Mouse (Mus musculus): Measurements from ENCODE around the gene Vps53. TPM values are rescaled to one million over a fixed set of nuclear protein-coding genes. Genes with fewer than 3 reads are reported as not detected.
A peak's percentile ranks its signal among the peaks of the same experiment; 100 is the strongest.

The Vps53 gene
- total RNA-seq, 2 experiments from 2014 or later, result 9.4 to 13.0 TPM

DNA sequence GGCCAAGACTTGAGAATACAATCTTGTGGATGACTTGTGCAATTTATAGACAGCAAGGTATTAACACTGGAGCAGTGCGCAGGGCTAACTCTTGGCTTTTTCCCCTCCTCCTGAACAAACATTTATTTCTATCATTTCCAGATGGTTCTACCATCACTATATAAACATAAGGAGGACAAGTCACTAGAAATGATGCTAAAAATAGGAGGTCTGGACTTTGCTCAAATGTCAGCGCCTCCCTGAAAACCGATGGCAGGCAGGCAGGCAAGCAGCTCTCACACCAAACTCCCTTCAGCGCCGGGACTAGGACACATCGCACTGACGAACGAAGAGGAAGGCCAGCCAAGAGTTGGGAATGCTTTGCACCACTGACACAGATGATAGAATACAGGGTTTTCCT is 54.1 kb downstream of the Vps53 start:
- ATAC-seq (replicated peaks; ENCODE audit: low FRiP score, poor library complexity, severe bottlenecking), result no peak

DNA sequence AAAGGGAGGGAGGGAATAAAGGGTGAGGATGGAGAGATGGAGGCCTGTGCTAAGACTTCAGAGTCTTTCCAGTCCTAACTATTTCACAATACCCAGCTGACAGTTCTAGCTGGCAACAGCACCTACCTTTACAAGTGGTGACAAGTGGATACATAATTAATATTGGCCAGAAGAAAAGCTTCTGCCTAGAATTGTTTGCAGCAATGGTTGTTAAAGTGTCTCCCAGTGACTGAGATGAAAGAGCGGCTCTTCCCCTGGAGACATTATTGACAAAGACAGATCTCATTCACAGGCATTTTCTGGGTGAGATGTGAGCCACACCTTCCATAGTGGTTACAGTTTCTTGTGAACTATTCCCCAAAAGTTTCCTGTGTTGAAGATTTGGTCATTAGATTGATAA is 55.9 kb downstream of the Vps53 start:
- no peak for ATAC-seq (replicated peaks; ENCODE audit: low FRiP score, poor library complexity, severe bottlenecking)

GRCm38 (mm10) chr11:76122571-76122970 is 56.9 kb downstream of the Vps53 start:
- ATAC-seq (replicated peaks; ENCODE audit: low FRiP score, poor library complexity, severe bottlenecking), result no peak

DNA sequence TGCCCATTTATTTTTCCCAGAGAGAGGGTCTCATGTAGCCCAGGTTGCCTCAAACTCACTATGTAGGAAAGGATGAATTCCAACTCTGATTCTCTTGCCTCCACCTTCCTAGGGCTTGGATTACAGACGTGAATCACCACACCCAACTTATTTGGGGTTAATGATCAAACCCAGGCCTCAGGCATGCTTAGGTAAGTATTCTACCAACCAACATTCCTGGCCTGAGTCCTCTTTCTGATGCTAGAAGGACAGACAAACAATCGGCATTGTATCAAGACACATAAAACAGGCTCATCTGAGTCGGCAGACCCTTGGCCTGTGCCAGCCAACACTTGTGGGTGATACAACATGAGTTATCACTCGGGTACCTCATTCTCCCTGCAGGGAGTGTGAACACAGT is 58.4 kb downstream of the Vps53 start:
- ATAC-seq (replicated peaks; ENCODE audit: low FRiP score, poor library complexity, severe bottlenecking), result no peak

DNA sequence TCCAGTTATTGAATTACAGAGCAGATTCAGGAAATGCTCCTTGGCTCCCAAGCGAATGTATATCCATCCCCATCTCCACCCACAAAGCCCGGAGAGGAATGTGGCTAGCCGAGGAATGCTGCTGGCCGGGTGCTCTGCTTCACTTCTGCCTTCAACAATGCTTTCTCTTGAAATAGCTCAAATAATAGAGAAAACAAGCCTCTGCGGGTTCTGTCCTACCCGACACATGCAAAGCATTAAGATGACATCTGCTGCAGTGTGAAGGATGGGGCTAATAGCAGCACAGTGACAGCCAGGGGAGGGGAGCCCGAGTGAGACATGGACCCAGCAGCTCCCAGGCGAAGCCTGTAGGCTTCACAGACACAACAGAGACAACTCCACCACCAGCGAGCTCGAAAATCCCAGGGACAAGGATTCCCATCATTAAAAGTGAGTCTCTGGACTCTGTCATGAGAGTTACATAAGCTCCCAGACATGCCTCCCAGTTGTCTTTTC is 59.0 kb downstream of the Vps53 start:
- no peak for ATAC-seq (replicated peaks; ENCODE audit: low FRiP score, poor library complexity, severe bottlenecking)

DNA sequence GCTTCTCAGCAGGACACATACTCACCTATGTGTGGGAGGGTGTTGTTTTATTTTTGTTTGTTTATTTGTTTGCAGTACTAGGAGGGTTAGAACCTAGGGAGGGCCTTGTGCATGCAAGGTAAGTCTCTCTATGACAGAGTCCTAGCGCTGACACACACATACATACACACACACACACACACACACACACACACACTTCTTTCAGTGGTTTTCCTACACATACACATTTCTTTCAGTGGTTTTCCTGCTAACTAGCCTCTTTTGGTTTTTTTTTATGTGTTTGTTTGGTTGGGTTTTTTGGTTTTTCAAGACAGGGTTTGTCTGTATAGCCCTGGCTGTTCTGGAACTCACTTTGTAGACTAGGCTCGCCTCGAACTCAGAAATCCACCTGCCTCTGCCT is 69.0 kb downstream of the Vps53 start:
- no peak for ATAC-seq (replicated peaks; ENCODE audit: low FRiP score, poor library complexity, severe bottlenecking)

DNA sequence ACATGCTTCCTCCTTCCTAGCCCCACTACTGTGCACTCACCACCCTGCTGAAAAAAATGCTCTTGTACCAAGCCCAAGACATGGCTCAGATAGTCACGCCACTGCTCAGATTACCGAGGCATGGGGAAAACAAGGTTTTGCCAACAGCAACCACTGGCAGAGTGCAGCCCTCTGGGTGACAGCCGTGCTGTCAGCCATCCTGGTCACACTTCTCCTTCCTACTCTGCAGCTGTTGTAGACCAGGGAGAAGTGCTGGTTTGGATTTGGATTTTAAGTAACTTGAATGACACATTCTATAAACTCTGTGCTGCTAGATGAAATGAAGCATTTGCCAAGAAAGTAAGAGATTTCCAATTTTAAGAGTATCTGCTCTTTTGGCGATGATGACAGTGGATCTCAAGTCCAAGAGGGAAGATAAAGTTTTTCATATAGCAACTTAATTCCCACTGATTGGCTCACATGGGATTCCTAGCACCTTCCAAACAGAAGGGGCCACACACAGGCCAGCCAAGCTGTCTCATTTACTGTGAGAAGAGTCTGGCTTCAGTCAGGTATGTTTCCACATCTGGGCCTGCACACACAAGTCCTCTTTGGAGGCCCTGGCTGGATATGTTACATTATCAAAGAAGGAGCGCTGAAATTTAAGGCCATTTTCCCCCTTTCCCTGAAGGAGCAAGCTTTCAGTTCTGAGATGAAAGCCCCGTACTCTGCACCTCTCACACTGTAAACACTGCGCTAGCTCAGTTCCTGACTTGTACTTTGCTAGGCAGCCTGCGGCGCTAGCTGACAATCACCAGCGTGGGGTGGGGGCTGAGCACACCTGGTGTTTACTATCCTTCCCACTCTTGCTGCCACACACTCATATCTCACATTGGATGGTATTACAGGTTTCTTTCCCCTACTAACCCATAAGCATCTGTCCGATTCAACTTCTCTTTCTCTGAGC is 72.6 kb downstream of the Vps53 start:
- no peak for ATAC-seq (replicated peaks; ENCODE audit: low FRiP score, poor library complexity, severe bottlenecking)

DNA sequence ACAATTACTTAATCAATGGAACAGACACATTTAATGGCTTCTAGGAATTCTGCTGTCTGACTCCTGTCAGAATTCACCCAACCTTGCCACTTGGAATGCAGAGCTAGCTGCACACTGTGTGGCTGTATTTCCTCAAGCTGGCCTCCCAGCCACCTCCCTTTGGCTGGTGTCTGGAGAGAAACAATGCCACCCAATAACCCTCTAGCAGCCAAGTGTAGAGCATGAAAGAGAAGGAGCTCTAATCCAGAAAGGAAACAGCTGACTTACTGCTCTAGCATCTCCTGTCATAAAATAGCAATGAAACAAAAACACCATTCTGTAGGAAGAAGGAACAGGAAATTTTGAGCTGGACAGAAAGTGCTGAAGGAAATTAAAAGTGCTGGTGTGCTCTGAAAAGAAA is 78.3 kb downstream of the Vps53 start:
- no peak for ATAC-seq (replicated peaks; ENCODE audit: low FRiP score, poor library complexity, severe bottlenecking)

DNA sequence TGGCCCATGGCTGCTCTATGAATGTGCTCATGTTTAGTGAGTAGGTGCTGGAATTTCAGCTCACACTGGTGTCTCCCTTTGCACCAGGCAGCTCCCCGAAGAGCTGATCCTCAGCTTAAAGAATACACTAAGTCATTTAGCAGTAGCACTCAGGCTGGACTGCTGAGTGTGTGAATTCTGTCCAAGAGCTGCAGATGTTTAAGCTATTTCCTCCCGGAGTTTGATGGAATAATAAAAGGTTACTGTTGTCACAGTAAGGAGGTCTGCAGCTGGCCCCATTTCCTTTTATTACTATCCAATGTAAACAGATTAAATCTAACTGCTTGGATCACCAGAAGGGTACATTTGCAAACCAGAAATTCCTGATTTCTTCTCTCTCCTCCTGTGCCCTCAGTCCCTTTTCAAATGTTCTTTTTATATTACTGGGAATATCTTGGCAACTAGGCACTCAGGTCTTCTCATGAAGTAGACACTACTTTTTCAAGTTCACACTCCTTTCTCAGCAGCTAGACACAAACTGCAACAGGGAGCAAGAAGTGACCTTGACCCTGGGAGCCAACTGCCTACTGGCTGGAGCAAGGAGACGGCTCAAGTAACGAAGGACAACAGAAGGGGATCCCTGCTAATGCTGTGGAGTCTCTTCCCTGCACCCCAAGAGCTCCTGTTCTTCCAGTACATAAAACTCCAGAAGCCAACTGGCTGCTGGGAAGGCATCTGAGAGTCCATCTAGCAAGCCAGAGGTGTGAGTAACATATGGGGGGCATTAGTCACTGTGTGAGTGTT is 80.1 kb downstream of the Vps53 start:
- no peak for ATAC-seq (replicated peaks; ENCODE audit: low FRiP score, poor library complexity, severe bottlenecking)

DNA sequence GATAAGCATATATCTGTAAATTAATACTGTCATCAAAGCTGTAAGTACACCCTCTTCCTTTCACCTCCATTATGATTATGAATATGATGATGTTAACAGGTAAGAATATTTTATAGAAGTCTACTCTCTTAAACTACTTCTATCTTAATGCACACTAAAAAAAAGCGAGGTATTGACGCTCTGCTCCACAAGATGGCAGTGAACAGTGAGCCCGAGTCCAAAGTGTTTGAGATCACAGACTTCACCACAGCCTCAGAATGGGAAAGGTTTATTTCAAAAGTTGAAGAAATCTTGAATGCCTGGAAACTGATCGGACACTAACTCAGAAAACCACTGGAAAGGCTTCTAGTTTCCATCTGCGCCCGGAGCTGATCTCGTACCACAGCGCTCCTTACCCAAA is 85.8 kb downstream of the Vps53 start:
- no peak for ATAC-seq (replicated peaks; ENCODE audit: low FRiP score, poor library complexity, severe bottlenecking)

GRCm38 (mm10) chr11:76089776-76090175 is 89.7 kb downstream of the Vps53 start:
- no peak for ATAC-seq (replicated peaks; ENCODE audit: low FRiP score, poor library complexity, severe bottlenecking)

DNA sequence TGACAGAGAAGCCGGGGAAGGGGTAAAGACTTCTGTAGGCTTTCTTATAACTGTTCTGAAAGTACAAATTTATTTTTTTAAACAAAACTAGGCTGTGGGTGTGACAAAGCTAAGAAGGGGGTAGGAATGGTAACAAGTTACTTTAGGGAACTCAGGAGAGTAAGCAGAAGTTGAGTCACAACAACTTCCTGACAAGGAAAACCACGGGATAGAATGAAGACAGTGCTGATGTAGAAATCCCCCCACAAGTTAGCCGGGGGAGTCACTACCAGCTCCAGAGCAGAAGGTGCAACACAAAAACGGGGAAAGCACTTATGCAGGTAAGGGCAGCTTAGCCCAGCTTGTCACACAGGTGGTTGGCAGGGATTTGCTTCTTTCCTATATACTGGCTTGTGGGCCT is 90.9 kb downstream of the Vps53 start:
- no peak for ATAC-seq (replicated peaks; ENCODE audit: low FRiP score, poor library complexity, severe bottlenecking)

DNA sequence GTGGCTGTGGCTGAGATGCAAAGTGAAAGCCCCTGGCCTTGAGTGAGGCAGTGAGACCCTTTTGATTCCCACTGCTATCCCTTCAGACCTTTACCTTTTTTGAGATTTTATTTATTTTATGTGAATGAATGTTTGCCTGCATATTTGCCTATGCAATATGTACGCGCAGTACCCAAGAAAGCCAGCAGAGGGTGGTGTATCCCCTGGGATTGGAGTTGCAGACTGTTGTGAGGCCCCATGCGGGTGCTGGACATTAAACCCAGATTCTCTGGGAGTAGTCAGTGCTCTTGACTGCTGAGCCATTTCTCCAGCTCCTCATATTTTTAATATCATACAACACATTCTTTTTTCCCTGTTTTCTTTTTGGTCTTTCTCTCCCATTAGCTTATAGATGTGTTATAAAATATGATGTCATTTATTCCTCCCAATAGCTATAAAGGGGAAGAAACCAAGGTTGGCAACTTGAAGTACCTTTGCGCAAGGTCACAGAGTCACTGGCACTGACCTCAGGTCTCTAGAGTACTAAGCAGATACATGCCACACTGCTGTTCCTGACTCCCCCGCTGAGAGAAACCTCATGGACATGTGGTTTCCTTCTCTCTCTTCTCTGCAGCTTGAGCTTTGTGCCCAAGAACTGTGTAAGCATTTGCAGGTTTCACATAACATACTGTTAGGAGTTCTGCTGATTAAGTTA is 93.4 kb downstream of the Vps53 start:
- ATAC-seq (replicated peaks; ENCODE audit: low FRiP score, poor library complexity, severe bottlenecking), result peak; percentile 67

- no peak for ATAC-seq (replicated peaks; ENCODE audit: low FRiP score, poor library complexity, severe bottlenecking)
These were observed 94.5 kb downstream of the Vps53 start for GRCm38 (mm10) chr11:76084943-76085342.

DNA sequence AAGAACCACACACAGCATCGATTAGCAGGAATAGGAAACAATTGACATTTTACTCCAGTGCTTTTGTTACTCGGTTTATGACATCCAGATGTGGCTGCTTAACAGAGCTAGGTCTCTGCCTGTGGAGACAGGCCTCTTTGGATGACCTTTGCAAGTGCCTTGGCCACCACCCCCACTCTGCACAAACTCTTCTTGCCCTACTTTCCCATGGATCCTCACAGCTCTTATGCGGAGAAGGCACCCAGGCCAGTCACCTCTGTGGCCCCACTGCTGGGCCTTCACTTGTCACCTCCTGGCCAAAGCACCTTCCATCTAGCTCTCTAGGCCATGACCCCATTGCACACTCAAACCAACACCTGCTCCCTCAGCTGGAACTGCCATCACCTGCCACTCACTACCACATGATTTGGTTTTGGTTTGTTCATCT is 95.5 kb downstream of the Vps53 start:
- no peak for ATAC-seq (replicated peaks; ENCODE audit: low FRiP score, poor library complexity, severe bottlenecking)

DNA sequence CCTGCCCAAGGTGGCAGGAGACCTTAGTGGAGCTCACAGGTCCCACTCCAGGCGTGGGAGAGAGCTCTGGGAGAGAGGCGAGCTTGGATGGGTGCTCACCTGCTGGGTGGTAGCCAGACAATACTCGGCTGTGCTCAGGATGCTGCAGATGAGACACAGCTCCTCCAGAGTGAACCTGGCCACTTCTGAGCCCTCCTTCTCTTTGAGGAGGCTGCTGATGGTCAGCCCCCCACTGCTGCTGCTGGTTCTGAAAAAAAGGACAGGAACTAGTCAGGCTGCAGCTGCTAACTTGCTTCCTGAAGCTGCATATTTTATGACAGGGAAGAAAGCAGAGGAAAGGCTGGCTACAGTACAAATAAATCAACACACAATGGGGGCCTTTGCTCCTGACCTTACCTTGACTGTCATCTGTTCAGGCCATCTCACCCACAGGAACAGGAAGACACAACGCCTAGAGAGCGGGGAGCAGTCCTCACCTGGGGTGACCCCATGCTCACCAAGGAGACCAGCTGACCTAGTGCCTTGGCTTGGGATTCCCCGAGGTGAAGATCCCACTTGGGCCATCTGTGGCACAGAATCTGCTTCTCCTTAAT is 98.3 kb downstream of the Vps53 start:
- no peak for ATAC-seq (replicated peaks; ENCODE audit: low FRiP score, poor library complexity, severe bottlenecking)

GRCm38 (mm10) chr11:76080293-76080692 is 99.2 kb downstream of the Vps53 start:
- no peak for ATAC-seq (replicated peaks; ENCODE audit: low FRiP score, poor library complexity, severe bottlenecking)

GRCm38 (mm10) chr11:76077341-76077740 is 102.1 kb downstream of the Vps53 start:
- ATAC-seq (replicated peaks; ENCODE audit: low FRiP score, poor library complexity, severe bottlenecking), result no peak

- no peak for ATAC-seq (replicated peaks; ENCODE audit: low FRiP score, poor library complexity, severe bottlenecking)
These were observed 105.0 kb downstream of the Vps53 start for GRCm38 (mm10) chr11:76074296-76075093.

Measured in erythroblast, adult 5-6 weeks (primary cell).